Mouse (Mus musculus) limb, embryonic 11.5 days (tissue): Measurements from ENCODE around the gene Vmn2r7. TPM values are rescaled to one million over a fixed set of nuclear protein-coding genes. Genes with fewer than 3 reads are reported as not detected.
A peak's percentile ranks its signal among the peaks of the same experiment; 100 is the strongest.
"Not testable (repeated sequence)": the region's sequence is repeated elsewhere in the genome, so short reads cannot be mapped to it uniquely, and the experiment has no call there.

Source experiments
- ATAC-seq: fragments of 200-750 bp; cut with Nextera tagmentation; 2 replicates; pipeline ENCODE4 v1.8.0; 2017; ENCODE audit warnings: low read depth; ENCODE audit not compliant: insufficient number of reproducible peaks, low FRiP score, low TSS enrichment
- DNase-seq: peaks from one replicate; pipeline ENCODE4 v3.0.0-alpha.2; 2015; ENCODE audit warnings: low spot score
- H3K27ac ChIP-seq: fragments of 300-500 bp; sonication (generic); replicated peaks from 2 replicates; pipeline ENCODE4 v1.5.1; 2014; ENCODE audit warnings: low read depth, mild to moderate bottlenecking, low read length
- H3K27me3 ChIP-seq: fragments of 300-500 bp; sonication (generic); 2 replicates; pipeline ENCODE4 v1.6.1; 2014; ENCODE audit warnings: mild to moderate bottlenecking, low read length, mixed read lengths; ENCODE audit not compliant: control insufficient read depth, insufficient read depth
- H3K36me3 ChIP-seq: fragments of 300-500 bp; sonication (generic); 2 replicates; pipeline ENCODE4 v1.6.1; 2014; ENCODE audit warnings: mild to moderate bottlenecking, low read length, moderate library complexity, mixed read lengths; ENCODE audit not compliant: control insufficient read depth, insufficient read depth
- H3K4me1 ChIP-seq: fragments of 300-500 bp; sonication (generic); 2 replicates; pipeline ENCODE4 v1.6.1; 2014; ENCODE audit warnings: low read length, mixed read lengths; ENCODE audit not compliant: control insufficient read depth, insufficient read depth
- H3K4me2 ChIP-seq: fragments of 300-500 bp; sonication (generic); 2 replicates; pipeline ENCODE4 v1.6.1; 2014; ENCODE audit warnings: low read depth, mild to moderate bottlenecking, moderate library complexity; ENCODE audit not compliant: severe bottlenecking
- H3K4me3 ChIP-seq: fragments of 300-500 bp; sonication (generic); 2 replicates; pipeline ENCODE4 v1.5.1; 2014; ENCODE audit warnings: low read depth, low read length
- H3K9ac ChIP-seq: fragments of 300-500 bp; sonication (generic); 2 replicates; pipeline ENCODE4 v1.6.1; 2014; ENCODE audit warnings: mild to moderate bottlenecking, low read length
- H3K9me3 ChIP-seq: fragments of 300-500 bp; sonication (generic); 2 replicates; pipeline ENCODE4 v1.6.1; 2016; ENCODE audit warnings: low read length; ENCODE audit not compliant: control insufficient read depth
- WGBS: fragments of 180-500 bp; shearing (Covaris S2); extraction: QIAGEN DNeasy Blood & Tissue Kit; methylation state at CpG from one replicate; pipeline ENCODE4 v1.1.7; 2014; 5-methylcytosine and 5-hydroxymethylcytosine counted together
- polyA plus RNA-seq: library from polyadenylated mRNA; unstranded; fragments of >200 nt; fragmentation: Nextera tagmentation; extraction: Ambion mirVana; gene quantifications from 2 replicates; pipeline ENCODE4 v1.2.1, GENCODE M21; 2014

The Vmn2r7 gene
- polyA plus RNA-seq: not detected in 2 replicates

DNA sequence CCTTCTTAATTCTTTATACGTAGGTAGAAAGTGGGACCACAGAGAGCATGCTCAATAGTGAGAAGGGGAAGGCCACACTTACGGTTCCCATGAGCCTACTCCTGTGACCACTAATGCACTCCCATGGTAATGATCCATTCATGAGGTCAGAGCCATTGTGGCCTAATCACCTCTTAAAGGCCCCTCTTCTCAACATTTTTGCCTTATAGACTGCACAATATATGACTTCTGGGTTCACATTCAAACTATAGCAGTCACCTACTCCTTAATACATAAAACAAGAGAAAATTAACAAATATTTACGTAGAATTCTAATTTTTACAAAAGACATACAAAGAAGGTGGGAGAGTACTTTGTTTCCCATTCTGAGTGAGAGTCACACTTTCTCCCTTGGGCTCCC, at the start of gene Vmn2r7:
Gene Vmn2r7, minus strand, starts transcription at position 101 of the 400 bp plus-strand sequence.
- not testable (repeated sequence) for H3K36me3 ChIP-seq, H3K27me3 ChIP-seq, H3K9me3 ChIP-seq, ATAC-seq, H3K4me2 ChIP-seq, H3K4me1 ChIP-seq, H3K4me3 ChIP-seq, DNase-seq, H3K27ac ChIP-seq, H3K9ac ChIP-seq
- WGBS: 83% methylated on average over 2 of the region's 3 CpGs

DNA sequence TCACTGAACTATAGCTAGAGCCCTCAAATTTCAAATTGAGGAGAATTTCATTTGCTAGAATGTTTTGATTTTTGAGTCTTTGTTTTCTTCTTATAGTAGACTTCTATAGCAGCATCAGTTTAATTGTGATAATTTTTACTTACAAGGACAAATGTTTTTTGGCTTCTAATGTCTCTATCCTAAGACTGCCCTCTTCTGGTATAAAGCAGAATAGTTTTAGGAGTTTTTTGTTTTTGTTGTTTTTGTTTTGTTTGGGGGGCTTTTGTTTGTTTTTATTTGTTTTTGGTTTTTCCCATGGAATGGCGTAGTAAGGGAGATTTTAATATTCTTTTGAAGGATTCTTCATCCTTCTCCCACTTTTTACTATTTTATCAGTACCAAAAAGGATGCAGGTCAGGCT, 45.2 kb upstream of the Vmn2r7 start:
- WGBS: 54% methylated on average over 1 of the region's 1 CpGs
- Histone ChIP-seq H3K4me3 (no peak overlapping the region), H3K9ac (no peak overlapping the region)

DNA sequence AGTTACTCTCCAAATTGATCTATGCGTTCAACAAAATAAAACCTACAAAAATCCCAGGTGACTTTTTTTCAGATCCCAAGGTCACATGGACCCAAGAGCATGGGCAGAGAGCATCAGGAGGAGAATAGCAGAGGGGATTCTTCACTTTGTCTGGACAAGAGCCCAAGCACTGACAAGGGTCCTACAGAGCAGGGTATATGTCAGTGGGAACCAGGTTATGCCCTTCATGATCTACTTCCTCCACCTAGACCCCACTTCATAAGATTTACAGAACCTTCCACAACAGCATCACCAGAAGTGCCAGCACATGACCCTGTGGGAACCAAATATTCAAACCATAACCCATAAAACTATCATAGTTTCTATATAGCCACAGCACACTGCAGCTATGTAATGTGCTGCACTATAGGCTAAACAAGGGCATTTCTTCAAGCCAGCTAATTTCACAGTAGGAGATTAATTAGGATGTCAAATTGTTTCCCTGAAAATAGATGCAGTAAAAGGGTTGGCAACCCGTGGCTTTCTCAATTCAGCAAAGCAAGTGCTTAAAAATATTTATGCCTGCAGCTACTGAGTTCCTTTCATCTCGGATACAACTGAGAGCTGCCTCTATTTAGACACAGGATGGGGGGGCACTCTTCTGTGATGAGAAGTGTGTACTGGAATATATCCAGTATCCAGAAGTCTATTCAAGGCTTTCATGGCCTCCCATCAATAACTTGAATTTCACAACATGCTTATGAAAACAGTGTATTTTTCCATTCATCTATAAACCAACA, 33.8 kb upstream of the Vmn2r7 start:
- no peak overlapping the region for H3K4me3 ChIP-seq
- no peaks in the 10 kb centered on the region for H3K36me3 ChIP-seq
- H3K27ac ChIP-seq: no peak overlapping the region
- H3K4me2 ChIP-seq: no peak overlapping the region
- no peaks in the 10 kb centered on the region for H3K4me1 ChIP-seq
- no peaks in the 10 kb centered on the region for H3K9me3 ChIP-seq
- H3K9ac ChIP-seq: no peak overlapping the region
- ATAC-seq (no peak), DNase-seq (no peak)
- WGBS: 44% methylated on average over 3 of the region's 3 CpGs
- H3K27me3 ChIP-seq: no peaks in the 10 kb centered on the region

More for the DNA sequence above, 45.2 kb upstream of the Vmn2r7 start:
- no peaks in the 10 kb centered on the region for H3K4me1 ChIP-seq
- no peaks in the 10 kb centered on the region for H3K27me3 ChIP-seq
- ATAC-seq (no peak), DNase-seq (no peak)
- H3K27ac ChIP-seq: no peak overlapping the region
- H3K36me3 ChIP-seq: no peaks in the 10 kb centered on the region
- no peaks in the 10 kb centered on the region for H3K9me3 ChIP-seq
- no peak overlapping the region for H3K4me2 ChIP-seq

DNA sequence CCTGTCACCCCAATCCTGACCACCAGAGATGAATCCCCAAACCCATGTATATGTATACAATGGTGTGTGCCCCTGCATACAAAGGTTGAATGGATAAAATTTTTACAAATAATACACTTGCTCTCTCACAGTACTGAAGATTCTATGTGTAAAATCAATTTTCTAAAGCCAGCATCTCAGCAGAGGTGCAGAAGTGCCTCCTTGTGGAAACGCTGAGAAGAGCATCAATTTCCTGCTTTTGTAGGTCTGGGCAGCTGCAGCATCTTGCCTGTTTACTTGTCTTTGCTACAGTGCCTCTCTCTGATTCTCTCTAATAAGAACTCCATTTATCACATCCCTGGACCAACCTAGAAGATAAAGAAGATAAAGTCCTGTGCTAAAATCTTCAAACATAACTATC, 32.1 kb upstream of the Vmn2r7 start:
- H3K4me3 ChIP-seq: no peak overlapping the region
- no peak for ATAC-seq
- H3K9me3 ChIP-seq: no peaks in the 10 kb centered on the region
- DNase-seq: no peak
- no peak overlapping the region for H3K27ac ChIP-seq
- no peak overlapping the region for H3K9ac ChIP-seq
- no peaks in the 10 kb centered on the region for H3K36me3 ChIP-seq
- H3K27me3 ChIP-seq: no peaks in the 10 kb centered on the region
- no peaks in the 10 kb centered on the region for H3K4me1 ChIP-seq
- H3K4me2 ChIP-seq: no peak overlapping the region
- 52% methylated on average over 1 of the region's 1 CpGs for WGBS

DNA sequence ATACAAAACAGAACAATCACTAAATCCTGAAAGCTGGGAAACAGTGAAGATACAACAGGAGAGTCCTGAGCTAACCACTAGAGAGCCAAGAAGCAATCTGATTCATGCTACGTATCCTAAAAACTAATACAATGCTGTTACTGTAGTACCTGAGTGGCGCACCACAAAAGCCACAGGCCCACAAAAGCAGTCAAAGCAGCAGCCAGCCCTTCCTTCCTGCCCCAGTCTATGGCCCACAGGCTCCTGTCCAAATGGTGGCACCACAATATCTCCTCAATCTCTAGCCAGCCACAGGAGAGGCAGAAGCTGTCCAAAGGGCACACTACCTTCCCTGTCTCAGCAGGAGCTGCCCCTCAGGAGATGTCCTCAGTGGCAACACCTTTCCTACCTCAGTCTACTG, 1.7 kb downstream of the Vmn2r7 start:
- Histone ChIP-seq H3K4me2 (no peak overlapping the region), H3K9ac (no peak overlapping the region), H3K9me3 (no peaks in the 10 kb centered on the region), H3K27ac (no peak overlapping the region), H3K4me3 (no peak overlapping the region), H3K36me3 (no peaks in the 10 kb centered on the region), H3K27me3 (no peaks in the 10 kb centered on the region), H3K4me1 (no peaks in the 10 kb centered on the region)
- WGBS: 93% methylated on average over 2 of the region's 2 CpGs
- no peak for DNase-seq
- ATAC-seq: no peak

DNA sequence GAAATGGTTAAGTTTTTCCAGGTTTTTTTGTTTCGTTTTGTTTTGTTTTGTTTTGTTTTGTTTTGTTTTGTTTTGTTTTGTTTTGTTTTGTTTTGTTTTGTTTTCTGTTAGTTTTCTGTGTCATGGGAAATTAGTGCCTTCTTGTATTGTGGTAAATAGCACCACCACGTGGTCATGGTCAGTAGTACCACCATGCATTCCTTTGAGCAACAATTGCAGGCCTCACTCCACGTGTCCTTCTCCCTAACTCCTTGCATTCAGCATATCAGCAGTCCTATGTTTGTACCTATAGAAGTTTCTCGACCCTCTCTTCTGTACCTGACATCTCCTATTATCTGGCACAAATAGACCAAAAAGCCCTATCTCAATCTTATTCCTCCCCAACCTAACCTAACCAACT, 2.3 kb downstream of the Vmn2r7 start:
- Histone ChIP-seq H3K27me3 (no peaks in the 10 kb centered on the region), H3K9me3 (no peaks in the 10 kb centered on the region), H3K4me2 (no peak overlapping the region), H3K4me3 (no peak overlapping the region), H3K9ac (no peak overlapping the region), H3K36me3 (no peaks in the 10 kb centered on the region), H3K4me1 (no peaks in the 10 kb centered on the region), H3K27ac (no peak overlapping the region)
- peak; percentile 79 for DNase-seq
- no peak for ATAC-seq
- 16% methylated on average over 4 of the region's 4 CpGs for WGBS

DNA sequence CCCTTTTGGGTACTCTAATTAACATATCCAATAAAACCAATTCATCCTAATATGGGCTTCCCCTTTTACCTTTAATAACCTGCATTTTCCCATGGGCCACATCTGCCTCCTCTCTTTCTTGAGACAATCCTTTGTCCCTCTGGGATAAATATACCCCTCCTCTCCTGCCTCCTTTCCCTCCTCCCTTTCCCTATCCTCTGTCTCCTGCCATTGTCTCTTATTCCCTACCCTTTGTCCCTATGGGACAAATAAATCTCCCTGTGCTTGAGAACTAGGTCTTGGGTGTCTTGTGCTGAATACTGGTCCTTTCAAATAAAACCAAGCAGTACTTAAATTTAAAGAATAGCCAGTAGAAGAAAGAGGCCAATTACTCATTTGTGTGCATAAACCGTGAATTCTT, 13.4 kb downstream of the Vmn2r7 start:
- 89% methylated on average over 1 of the region's 1 CpGs for WGBS
- Histone ChIP-seq H3K27ac (no peak overlapping the region), H3K36me3 (no peaks in the 10 kb centered on the region)

DNA sequence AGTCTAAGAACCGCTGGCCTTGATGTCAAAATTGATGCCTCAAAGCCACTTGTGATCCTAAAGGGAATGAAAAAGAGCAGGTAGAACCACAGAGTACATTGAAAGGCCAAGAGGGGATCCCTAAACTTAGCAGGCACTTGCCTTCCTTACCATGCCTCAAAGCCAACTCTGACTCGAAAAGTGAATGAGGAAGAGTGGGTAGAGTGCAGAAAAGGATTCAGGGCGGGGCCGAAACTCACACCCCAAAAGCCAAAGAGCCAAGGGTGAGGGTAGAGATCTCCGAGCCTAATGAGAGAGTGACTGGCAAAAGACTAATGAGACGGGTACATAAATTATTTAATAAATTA, 53.3 kb downstream of the Vmn2r7 start:
- DNase-seq (no peak), ATAC-seq (no peak)
- Histone ChIP-seq H3K4me1 (no peaks in the 10 kb centered on the region), H3K4me3 (no peak overlapping the region), H3K27ac (no peak overlapping the region), H3K36me3 (no peaks in the 10 kb centered on the region), H3K4me2 (no peak overlapping the region), H3K27me3 (no peaks in the 10 kb centered on the region), H3K9ac (no peak overlapping the region), H3K9me3 (no peaks in the 10 kb centered on the region)
- WGBS: 50% methylated on average over 6 of the region's 6 CpGs

More for the DNA sequence above, 13.4 kb downstream of the Vmn2r7 start:
- Histone ChIP-seq H3K4me1 (no peaks in the 10 kb centered on the region), H3K9ac (no peak overlapping the region), H3K27me3 (no peaks in the 10 kb centered on the region), H3K4me2 (no peak overlapping the region), H3K4me3 (no peak overlapping the region), H3K9me3 (no peaks in the 10 kb centered on the region)
- DNase-seq (no peak), ATAC-seq (no peak)
